Mouse (Mus musculus) adrenal gland, postnatal 14 days (tissue): ENCODE results near the gene Rdx. TPM values are rescaled to one million over a fixed set of nuclear protein-coding genes. Genes with fewer than 3 reads are reported as not detected.
"Not testable (repeated sequence)": the region's sequence is repeated elsewhere in the genome, so short reads cannot be mapped to it uniquely, and the experiment has no call there.

Experiments
- DNase-seq: peaks from one replicate; pipeline ENCODE4 v3.0.0; 2021; ENCODE audit warnings: mixed read lengths
- total RNA-seq: library from RNA; stranded (reverse); gene quantifications from 2 replicates; pipeline ENCODE4 v1.2.3, GENCODE M21; 2021

Gene Rdx
- total RNA-seq, 1 experiment from 2014 or later, result 131 TPM

DNA sequence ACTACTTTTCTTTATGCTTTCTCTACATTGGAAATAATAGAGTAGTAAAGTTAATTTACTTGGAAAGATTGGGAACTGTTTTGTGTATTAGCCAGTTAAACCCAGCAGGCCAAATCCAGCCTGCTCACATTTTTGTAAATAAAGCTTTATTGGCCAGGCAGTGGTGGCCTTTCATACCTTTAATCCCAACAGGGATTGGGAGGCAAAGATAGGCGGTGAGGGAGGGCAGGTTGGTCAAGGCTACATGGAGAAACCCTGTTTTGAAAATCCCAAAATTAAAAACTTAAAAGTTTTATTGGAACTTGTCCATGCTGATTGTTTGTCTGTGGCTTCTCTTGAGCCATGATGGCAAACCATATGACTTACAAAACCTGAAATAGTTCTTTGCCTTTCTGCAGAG, 5.2 kb downstream of the Rdx start:
- no peak for DNase-seq

DNA sequence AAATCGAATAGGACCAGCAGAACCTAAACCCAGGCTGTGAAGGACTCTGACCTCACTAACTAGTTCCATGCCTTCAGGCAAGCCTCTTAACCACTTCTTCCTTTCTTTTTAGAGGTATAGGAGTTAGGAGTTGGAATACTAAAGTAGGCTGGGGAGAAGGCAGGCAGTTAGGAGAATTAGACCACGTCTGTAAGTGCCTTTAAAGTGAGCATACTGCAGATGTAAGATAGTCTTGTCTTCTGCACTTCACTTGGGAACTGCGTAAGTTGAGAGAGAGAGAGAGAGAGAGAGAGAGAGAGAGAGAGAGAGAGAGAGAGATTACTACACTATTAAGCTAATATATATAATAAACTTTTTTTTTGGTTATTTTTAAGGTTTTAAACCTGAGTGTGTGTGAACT, 8.3 kb downstream of the Rdx start:
- DNase-seq, result no peak

DNA sequence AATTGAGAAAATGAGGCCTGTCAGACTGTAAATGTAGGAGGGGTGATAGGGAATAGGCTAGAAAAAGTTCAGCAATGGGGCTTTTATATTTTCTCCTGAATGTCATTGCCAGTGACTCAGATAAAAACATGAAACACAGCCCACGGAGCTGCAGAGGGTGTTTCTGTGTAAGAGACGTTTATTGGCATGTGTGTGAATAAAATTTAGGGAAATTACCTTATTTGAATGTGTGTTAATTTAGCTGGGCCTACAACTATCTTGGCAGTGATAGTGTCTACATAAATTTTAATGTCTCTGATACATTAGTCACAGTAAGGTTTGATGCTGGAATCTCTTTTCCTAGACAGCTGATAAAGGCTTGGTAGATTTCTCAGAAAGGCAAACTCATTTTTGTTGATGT, 12.8 kb downstream of the Rdx start:
- no peak for DNase-seq

DNA sequence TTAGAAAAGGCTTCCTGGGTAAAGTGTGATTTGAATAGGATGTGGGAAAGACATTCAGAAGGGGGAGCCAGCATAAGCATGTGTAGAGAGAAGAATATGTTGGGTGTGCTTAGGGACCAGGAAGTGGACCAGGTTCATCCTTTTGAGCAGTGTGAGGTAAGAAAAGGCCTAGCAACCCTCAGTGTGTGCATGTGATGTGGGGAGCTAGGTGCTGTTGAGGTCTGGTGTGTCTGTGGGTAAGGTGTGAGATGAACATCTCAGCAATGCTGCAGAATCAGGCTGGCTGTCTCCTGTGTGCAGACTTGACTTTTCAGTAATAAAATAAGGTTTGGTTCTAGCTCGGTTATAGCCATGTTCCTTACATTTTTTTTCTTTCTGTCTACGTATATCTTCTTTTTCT, 23.1 kb downstream of the Rdx start:
- no peak for DNase-seq

DNA sequence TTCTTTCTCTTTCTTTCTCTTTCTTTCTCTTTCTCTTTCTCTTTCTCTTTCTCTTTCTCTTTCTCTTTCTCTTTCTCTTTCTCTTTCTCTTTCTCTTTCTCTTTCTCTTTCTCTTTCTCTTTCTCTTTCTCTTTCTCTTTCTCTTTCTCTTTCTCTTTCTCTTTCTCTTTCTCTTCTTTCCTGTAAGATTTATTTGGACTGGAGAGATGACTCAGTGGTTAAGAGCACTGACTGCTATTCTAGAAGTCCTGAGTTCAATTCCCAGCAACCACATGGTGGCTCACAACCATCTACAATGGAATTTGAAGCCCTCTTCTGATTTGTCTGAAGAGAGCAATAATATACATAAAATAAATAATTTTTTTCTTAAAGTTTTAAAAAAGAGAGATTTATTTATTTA, 24.4 kb downstream of the Rdx start:
- DNase-seq, result not testable (repeated sequence)

DNA sequence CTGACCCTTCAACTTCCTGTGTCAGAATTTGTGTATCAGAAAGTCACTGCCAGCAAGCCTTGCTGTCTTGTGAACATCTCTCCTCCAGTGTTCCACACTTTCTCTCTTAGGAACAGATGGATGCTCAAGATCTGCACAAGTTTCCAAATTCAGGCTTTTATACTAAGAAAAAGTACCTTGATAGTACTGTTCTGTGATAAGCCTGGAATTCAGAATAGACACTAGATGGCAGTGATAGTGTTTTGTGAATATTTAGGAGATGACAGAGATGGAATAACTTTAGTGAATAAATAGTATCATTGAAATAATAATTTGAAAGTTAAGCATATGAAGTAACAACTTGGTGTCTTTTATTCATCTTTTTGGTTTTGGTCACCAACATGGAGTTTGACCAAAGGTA, 25.2 kb downstream of the Rdx start:
- DNase-seq, result no peak

DNA sequence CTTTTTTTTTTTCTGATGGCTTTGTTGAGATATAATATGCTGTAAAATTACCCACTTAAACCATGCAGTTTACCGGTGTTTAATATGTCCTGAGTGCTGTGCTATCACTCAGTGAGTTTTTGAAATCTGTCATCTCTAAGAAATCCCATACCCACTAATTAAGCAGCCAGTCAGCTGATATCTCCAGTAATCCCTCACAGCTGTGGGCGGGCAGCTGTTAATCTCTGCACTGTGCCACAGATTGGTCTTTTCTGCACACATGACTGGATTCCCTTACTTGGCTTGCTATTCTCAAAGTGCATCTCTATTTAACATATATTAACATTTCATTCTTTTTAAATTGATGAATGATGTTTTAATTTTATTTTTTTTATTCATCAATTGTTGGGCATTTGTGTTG, 29.1 kb downstream of the Rdx start:
- DNase-seq, result no peak

DNA sequence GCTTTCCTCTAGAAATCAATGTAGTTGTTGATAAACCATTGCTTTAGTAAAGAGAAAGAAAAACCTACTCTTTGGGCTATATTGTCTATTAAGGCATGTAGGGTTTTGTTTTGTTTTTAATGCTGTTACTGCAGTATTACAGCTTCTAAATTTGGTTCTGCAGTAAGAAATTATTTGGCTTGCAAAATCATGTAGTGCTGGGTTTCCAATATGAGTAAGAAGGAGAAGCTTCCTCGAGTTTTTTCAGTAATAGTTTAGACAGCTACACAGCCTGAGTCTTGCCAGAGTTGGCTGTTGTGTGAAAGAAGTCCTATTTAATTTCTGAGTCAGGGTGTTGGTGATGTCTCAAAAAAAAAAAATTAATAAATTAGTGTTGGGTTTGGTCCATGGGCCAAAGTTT, 30.7 kb downstream of the Rdx start:
- no peak for DNase-seq

DNA sequence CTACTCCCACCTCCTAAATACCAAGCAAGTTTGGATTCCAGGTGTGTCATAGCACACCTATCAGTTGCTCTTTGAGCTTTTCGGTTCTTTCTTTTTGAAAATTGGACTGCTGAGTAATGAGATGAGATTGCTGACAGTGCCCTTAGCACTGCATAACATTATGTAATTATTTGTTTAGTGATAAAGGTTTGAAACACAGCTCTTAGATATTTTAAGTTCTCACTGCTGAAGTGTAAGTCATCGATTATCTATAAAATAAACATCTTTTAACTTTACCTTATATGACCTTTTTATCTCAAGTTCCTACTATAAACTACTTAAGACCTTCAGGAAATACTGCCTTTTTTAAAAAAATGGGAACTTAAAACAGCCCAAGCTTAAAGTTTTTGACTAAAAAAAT, 35.0 kb downstream of the Rdx start:
- DNase-seq, result no peak

DNA sequence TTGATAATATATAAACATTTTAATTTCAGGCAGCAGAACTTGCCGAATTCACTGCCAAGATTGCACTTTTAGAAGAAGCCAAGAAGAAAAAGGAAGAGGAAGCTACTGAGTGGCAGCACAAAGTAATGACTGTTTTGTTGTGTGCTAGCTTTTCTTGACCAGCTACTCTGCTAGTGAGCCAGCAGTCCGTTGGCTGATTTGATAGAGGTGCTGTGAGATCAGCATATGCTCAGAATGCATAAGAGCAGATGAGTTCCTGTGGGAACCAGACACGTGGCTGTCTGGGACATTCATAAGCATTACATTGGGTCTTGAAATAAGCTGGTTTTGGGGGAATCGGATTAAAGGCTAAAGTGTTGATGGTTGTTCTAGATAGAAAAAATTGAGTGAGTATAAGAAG, 35.4 kb downstream of the Rdx start:
- no peak for DNase-seq

DNA sequence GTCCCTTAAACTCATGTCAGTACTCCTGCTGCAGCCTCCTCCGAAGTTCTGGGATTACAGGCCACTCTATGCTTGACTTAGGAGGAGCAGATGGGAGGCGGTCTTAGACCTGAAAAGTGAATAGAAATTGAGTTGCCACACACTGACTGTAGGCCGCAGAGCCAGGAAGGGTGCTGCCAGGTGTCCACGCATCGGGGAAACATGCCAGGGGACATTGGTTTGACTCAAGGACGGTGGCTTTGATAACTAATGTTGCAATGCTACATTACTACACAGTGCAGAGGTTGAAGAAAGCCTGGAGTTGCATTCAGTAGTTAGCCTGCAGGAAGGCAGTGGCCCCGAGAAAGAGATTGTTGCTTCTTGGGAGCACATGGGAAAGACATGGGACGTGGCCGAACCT, 44.8 kb downstream of the Rdx start:
- DNase-seq, result peak; percentile 83

DNA sequence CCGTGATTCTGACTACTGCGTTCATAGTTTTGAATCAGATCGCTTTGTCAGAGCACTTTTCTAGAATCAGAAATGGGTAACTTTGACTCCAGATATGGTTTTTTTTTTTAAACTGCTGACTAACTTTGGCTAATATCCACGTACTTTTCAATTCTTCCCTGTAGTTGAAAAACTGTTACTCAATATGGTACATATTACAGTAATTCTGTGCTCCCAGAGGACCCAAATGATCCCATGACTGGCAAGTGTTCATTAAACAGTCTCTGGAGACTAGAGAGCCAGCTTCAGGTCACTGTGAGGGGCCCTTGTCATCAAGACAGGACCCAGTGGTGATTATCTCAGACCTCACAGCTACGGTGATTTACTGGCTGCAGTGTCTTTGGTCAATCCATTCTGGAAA, 45.3 kb downstream of the Rdx start:
- no peak for DNase-seq

DNA sequence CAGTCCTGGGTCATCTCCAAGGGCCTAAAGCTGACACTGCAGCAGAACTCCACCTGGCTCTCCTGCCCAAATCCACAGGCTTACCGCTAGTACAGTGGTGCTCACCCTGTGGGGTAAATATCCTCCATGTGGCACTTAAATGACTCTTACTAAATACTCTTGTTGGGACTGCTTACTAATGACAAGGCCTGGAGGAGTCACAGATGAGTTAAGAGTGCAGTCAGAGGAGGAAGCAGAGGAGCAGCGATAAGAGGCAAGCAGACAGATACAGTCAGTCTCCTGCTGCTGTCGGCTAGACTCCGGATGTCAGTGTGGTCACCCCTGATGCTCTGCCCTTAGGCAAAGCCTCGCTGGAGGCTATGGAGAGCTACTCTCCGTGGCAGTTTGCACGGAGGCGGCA, 46.1 kb downstream of the Rdx start:
- DNase-seq, result no peak

DNA sequence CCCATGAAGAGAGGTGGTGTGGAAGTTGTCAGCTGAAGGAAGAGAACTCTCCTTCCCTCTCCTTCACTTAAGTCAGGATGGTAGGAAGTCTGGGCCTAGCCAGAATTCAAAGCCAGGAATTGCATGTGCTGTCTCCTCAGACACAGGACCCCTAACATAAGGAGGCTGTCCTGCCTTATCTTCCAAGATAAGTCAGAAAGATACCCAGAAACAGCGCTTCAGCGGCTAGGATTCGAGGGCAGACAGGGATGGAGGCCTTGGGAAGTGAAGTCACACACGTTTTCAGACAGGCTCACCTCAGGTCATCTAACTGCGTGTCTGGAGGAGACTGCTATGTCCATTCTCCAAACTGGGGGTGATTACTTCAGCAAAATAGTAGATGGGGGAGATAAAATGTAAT, 47.0 kb downstream of the Rdx start:
- no peak for DNase-seq

DNA sequence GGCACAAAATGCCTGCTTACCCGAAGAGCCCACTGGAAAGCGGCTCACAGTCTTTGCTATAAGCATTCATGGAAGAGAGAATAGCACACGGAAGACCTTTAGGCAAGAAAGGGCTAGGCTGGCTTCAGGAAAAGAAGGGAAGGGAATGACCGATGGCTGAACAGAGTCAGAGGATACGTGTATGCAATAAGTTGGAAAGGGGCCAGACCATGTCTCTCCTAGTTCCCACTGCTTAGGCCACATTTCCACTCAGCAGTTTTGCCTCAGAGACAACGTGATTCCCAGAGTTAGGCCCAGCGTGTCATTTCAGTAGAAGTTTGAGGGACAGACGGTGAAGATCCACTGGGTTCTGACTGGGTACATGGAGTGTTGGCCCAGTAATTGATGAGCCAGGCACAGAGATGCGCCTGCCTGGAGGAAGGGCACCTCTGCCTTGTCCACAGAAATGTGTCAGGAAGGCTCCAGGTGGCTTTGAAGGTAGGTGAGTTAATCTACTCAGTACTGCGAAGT, 47.6 kb downstream of the Rdx start:
- DNase-seq, result no peak

DNA sequence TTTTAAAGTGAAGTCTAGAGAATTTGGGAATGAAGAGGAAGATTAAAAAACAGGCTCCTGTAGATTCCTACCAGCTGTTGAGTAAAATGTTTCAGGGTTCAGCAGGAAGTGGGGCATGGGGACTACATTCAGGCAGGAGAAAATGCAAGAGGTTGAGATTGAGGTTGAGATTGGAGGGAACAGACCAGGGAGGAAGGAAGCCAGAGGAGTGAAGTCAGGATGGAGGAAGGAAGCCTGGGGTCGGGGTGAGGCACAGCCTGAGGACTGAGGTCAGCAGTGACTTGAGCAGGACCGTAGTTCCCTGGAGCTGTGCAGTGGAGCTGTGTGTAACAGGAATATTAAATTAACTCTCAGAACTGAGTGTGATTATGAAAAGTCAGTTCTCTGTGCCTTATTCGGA, 48.7 kb downstream of the Rdx start:
- DNase-seq, result no peak

DNA sequence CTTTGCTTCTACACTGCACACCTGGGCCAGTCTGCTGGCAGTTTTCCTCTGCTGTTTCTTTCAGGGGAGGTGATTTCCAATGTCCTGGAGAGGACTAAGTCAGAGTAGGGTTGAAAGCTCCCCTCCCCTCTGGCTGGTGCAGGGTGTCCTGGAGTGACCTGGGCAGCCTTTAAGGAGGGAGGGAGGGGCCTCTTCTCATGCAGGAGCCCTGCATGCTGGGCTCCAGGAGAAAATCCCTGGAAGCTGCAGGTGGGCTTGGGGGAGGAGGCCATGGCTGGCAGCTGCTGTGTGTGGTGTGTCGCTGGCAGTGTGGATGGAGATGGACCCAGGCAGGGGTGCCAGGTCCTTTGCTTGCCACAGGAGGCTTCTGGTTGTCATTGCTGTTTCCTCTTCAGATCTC, 50.4 kb downstream of the Rdx start:
- DNase-seq, result no peak

DNA sequence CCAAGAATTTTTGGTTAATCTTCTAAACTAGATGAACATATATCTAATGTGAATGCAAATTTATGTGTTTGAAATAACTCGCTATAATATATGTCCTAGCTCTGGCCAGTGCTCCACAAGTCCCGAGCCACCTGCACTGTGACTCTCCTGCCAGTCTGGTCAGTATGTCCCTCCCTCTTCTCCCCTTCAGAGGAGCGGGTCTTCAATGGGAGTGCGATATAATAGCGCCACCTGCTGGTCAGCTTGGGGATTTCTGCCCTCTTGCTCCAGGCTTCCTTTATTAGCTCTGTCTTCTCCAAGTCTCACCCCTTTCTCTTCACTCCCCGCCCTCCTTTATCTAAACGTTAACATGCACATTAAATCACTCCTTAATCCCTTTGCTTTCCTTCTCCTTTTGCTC, 51.6 kb downstream of the Rdx start:
- peak; percentile 89 for DNase-seq

DNA sequence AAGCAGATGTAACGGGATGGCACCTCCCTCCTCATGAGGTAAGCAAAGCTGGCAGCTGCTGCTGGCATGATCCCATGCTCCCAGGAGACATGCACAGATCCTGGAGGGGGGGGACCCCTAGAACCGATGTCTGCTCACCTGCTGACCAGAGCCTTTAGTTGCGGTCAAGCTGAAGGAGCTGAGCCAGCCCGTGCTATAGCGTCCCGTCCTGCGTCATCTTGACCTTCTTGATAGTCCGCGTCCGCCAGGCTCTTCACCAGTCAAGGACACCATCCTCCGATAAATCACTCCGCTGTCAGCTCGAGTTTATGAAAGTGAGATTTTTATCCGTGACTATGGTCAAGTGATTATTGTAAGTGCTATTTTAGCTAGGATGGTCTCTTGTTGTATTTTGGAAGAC, 53.5 kb downstream of the Rdx start:
- DNase-seq, result peak; percentile 74

DNA sequence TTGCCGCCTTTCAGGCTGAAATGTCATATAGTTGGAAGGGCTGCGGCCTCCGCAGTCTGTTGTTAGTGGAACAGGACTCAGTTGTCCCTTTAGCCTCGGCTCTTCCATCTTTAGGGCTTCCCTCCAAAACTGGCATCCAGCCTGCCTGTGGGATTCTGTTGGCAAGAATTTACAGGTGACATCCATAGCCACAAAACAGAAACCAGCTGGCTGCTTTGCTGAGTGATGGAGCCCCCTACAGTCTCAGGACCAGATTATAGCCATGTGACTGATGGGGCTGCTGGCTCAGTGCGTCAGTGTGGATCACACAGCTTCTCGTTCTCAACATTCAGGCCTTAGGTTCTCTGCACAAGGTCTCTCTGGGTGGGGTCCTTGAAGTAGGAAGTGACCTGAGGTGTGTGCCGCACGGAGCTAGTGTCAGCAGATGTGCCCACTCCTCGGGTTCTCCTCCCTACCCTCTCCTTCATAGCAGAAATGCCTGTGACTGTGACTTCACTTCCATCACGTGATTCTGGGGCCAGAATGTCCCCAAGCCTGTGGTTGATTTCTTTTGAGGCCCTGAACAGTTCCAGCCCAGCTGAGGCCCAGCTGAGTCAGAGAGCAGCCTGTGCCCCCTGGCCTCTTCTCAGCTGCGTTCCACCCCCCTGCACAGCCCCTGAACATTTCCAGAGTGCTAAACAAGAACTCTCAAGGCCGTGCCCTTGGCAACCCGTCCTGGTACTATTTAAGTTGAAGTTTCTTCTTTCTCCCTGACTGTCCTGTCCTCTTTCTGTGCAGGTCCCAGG, 55.3 kb downstream of the Rdx start:
- peak; percentile 55 for DNase-seq

DNA sequence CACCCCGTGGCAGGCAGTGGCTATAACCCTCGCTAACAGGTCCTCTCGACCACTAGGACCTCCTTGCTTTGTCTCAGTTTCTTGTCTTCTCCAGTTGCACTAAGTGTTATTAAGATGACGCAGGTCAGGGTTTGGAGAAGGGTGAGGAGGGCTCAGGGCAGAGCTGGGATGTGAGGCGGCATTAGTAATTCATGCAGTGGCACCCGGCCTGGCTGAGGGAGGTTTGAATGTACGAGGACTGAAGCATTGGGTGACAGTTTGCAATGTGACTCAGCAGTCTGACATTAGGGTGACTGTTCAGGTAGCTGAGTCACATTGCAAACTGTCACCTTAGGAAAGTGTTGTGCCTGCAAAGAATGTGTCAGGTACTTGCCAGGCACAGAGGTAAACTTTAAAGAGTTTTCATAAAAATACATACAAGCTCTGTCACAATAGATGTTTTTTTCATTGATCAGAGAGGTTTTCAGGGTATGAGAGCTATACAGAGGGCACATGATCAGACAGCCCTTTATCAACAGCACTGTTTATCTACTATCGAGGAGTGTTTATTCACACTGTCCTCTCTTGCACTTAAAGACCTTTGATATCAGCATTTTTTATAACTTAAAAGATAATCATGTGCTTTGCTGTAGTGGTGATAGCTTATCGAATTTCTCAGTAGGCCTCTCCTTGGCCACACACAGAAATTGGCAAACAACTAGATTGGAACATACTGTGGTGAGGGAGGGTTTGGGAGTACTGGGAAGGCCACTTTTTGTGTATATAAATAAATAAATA, 56.7 kb downstream of the Rdx start:
- DNase-seq, result no peak

DNA sequence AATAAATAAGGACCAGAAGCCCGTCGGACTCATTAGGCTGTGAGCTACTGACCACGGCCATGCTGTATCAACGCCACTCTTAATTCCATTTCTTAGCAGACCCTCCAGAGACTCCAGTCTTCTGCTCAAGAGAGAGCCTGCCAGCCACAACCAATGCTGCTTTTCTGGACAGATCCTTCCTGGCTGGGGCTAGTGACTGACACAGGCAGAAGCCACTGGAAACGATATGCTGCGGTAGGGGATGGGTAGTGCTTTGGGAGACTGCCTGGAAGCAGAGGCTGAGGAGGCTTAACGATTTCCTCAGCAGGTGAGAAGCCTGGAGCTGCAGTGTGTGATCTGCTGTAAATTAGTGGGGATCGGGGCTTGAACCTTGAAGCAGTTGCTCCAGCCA, 57.2 kb downstream of the Rdx start:
- no peak for DNase-seq

DNA sequence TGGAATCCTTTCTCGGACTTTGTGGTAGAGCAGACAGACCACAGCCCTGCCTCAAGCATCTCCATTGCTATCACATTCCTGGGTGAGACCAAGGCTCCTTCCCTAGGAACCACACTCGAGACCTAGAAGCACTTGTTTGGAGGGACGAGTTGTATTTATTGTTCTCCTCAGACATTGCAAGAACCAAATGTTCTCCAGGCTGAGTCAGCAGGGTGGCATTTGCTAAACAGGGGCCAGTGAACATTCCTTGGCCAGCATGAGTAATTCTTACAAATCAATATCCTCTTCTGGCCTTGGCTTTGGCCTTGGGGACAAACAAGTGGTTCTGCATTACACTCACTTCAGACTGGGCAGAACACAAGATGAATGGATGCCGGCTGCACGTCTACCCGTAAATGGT, 58.5 kb downstream of the Rdx start:
- peak; percentile 78 for DNase-seq

DNA sequence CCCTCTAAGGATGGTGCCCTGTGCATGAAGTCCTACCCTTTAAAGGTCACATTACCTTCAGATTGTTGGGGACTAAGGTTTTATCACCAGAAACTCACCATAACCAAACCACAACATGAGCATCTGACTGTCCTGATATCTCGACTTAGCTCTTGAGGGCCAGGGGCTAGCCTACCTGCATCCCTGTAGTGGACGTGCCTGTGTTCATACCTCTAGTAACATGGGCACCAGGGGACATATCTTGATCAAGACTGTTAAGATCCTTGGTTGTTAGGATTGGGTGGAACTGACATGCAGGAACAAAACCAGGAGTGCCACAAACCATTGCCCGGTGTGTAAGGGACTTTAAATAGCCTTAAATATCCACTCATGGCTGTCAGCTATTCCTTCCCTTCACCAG, 60.2 kb downstream of the Rdx start:
- DNase-seq, result no peak
